Mouse (Mus musculus) WW6 (cell line): Measurements from ENCODE around the gene Unkl.

Source experiments
- DNase-seq: peaks from one replicate; pipeline ENCODE4 v3.0.0-alpha.2; 2013; ENCODE audit warnings: low read depth, low spot score

Gene Unkl

DNA sequence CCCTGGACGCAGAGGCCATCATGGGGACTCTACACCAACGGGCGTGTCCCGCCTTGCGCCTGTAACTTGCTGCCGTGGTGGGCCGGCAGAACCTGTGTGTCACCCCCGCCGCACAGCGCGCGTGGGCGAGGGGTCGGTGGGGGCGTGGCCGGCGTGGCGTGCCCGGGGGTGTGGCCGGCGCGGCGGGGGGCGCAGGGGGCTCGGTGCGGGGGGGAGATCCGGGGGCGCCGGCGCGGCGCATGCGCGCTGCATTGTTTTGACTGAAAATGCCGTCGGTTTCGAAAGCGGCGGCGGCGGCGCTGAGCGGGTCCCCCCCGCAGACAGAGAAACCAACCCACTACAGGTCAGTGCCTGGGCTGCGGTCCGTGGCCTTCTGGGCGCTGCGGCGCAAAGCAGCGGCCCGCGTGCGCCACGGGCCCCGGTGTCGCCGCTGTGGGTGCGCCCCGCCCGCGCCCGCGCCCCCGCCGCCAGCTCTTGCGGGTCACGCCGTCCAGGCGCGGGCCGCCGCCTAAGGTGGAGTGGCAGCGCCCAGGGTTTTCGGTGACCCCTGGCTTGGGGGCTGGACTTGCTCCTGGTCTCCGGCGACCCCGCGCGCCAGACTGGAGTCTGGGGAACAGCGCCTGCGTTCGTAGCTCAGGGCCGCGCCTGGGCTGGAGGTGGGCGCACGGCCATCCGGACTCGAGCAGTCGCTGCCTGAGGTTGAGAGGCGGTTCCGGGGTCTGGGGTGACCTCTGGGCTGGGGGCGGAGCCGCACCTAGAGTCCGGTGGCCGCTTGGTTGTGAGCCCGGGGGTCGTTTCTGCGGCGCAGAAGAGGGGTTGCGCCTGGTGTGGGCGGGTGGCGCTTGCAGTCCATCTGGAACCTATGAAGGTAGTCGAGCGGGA is at the start of gene Unkl:
TSS of gene Unkl (plus strand) at position 248 of the 882 bp plus-strand sequence.
- DNase-seq = no peak

DNA sequence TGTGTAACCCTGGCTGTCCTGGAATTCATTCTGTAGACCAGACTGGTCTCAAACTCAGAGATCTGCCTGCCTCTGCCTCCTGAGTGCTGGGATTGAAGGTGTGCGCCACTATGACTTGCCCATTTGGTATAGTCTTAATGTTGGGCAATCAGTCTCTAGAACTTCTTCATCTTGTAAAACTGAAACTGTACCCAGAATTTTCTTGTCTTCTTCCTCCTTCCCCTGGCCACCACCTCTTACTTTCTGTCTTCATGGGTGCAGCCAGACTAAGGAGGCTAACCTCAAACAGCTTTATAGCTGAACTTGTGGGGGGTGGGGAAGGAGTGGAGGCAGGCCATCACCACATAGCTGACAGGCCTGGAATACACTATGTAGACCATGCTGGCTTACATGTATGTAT is 49.4 kb upstream of the Unkl start:
- no peak for DNase-seq

DNA sequence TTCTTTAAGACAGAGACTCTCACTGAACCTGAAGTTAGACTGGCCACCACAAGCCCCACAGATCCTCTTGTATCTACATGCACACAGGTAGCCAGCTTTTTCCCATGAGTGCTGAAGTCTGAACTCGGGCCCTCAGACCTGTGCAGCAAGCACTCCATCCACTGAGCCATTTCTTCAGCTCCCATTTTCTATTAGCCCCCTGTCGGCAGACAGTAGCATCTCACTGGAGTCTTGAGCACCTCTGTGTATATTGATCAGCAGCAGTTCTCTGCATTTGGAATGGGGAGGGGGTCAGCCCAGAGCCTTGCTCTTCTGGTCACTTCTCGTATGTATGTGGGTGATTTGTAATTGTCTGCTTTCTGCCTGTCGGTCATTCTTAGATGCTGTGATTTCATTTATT is 48.2 kb upstream of the Unkl start:
- no peak for DNase-seq

- no peak for DNase-seq
Measured at GRCm38 (mm10) chr17:25162161-25162560, 26.0 kb upstream of the Unkl start, which contains the start of gene Ccdc154. Gene Ccdc154 (plus strand): TSS chr17:25162461.

- no peak for DNase-seq
Measured at GRCm38 (mm10) chr17:25163387-25163786, 24.8 kb upstream of the Unkl start.

DNA sequence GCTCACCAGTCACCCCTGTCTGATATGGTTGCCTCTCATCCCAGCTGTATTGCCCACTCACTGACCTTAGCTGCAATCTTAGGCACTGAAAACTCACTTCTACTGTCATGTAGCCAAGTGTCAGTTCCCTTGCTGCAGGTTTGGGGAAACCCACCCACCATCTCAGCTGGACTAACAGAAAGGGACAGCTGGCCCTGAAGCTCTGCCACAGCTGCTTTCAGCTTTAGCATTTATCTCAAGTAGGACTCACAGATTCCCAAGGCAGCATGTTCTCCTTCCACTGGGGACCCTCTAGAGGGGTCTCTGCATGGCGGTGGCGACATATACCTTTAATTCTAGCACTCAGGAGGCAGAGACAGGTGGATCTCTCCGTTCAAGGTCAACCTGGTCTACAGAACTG is 23.4 kb upstream of the Unkl start:
- DNase-seq = no peak

- DNase-seq = no peak
Measured at GRCm38 (mm10) chr17:25165970-25166671, 22.1 kb upstream of the Unkl start.

DNA sequence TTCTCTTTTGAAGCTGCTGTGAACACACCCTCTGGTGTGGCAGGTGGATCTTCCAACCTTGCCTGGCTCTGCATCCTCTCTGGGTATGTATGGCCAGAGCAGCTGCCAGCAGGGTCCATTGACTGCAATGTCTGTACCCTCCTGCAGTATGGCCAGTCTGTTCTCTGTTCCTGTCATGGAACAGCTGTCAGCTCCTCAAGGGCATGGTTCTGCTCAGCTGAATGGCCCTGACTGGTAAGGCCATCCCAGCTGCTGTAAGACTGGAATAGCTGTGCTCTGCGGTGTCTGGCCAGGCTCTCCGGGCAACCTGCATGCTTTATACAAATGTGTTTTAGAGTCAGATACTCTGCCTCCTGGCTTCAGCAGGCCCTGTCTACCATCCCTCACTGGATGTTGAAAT is 18.5 kb upstream of the Unkl start:
- DNase-seq = no peak

DNA sequence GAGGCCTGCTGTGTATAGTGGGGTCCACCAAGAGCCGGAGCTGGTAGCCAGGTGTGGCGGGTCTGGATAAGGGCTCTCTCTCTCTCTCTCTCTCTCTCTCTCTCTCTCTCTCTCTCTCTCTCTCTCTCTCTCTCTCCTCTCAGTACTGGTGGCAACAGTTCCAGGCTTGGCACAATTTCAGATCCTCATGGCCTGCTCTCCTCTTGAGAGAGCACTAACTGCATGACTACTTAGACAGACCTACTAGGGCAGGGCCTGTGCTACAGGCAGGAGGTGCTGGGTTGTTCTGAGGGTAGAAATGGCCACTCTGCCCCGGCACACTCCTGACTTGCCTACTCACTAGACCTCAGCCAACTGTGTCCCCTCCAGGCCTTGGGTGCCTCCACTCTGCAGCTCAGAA is 15.6 kb upstream of the Unkl start:
- DNase-seq = no peak

GRCm38 (mm10) chr17:25175411-25175810 is 12.8 kb upstream of the Unkl start, which contains the start of gene Gm38655:
Gene Gm38655 (minus strand): TSS chr17:25175471.
- DNase-seq = no peak

- no peak for DNase-seq
Measured at GRCm38 (mm10) chr17:25183232-25183631, 5.0 kb upstream of the Unkl start.

DNA sequence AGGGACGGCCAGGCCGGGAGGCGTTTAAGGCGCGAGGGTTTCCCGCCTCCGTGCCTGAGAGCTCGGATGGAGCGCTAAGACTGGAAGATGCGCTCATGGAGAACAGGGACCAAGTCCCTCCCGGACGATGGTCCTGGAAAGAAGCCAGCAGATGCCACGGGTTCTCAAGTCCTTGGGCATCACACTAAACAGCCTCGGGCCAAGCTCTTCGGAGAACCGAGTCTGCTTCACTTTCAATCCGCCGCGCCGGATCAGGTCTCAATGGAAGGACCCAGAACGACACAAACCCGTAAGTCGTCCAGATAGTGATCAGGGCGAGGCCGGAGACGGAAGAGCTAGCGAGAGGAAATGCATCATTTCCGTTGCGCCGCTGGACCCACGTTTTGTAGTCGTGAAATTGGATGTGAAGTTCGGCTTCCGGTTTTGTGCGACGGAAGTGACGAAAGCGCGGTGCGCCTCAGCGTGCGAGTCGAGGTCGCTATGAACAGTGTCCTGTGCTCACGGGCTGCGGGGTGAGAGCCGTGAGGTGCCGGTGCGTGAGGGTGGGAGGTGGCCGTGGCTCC is 4.0 kb upstream of the Unkl start, which contains the start of gene BC003965:
TSS of gene BC003965 (plus strand) at position 426 of the 563 bp plus-strand sequence.
- peak; percentile 95 for DNase-seq

GRCm38 (mm10) chr17:25184961-25185360 is 3.2 kb upstream of the Unkl start:
- no peak for DNase-seq

- DNase-seq = no peak
Measured at GRCm38 (mm10) chr17:25187784-25188149, 430 bp upstream of the Unkl start.

- no peak for DNase-seq
Measured at GRCm38 (mm10) chr17:25189091-25189490, 894 bp downstream of the Unkl start.

DNA sequence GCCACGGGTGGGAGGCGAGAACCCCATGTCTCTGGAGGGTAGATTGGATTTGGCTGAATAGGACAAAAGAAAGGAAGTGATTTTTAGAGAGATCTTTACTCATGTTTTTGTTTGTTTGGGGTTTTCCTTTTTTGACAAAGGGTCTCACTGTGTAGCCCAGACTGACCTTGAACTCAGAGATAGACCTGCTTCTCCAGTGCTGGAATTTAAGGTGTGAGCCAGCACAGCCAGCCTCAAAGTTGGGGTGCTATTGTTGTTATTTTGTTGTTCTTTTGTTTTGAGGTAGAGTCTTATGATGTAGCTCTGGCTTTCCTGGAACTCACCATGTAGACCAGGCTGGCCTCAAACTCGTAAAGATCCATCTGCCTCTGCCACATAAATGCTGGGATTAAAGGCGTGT is 14.2 kb downstream of the Unkl start:
- no peak for DNase-seq

- DNase-seq = no peak
Measured at GRCm38 (mm10) chr17:25210006-25210405, 21.8 kb downstream of the Unkl start.

- DNase-seq = no peak
Measured at GRCm38 (mm10) chr17:25210680-25211466, 22.7 kb downstream of the Unkl start.

- DNase-seq = no peak
Measured at GRCm38 (mm10) chr17:25211705-25212104, 23.5 kb downstream of the Unkl start.

DNA sequence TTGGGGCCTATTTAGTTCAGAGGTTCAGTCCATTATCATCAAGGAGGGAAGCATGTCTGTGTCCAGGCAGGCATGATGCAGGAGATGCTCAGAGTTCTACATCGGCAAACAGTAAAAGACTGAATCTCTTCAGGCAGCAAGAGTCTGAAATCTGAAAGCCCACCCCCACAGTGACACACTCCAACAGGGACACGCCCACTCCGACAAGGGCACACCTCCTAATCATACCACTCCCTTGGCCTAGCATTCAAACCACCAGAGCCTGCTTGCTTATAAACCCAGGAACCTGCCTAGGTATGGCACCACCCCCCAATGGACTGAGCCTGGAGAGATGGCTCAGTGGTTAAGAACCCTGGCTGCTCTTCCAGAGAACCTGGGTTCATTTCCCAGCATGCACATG is 27.2 kb downstream of the Unkl start:
- no peak for DNase-seq

- no peak for DNase-seq
Measured at GRCm38 (mm10) chr17:25218967-25219366, 30.8 kb downstream of the Unkl start.
